Mouse (Mus musculus) liver, embryonic 14.5 days (tissue): Measurements from ENCODE around the gene Vmn1r188.
"Not testable (repeated sequence)": the region's sequence is repeated elsewhere in the genome, so short reads cannot be mapped to it uniquely, and the experiment has no call there.

Experiments
- CTCF ChIP-seq: IDR thresholded peaks from 2 replicates; pipeline ENCODE4 v1.5.1; 2016; ENCODE audit warnings: antibody characterized with exemption, low read depth, control low read depth
- EP300 ChIP-seq: IDR thresholded peaks from 2 replicates; pipeline ENCODE4 v1.6.1; 2016; ENCODE audit warnings: antibody characterized with exemption, low read depth

GRCm38 (mm10) chr13:22035267-22036148 is 48.7 kb upstream of the Vmn1r188 start, which contains the start of the genes Hist1h2ah and Hist1h2bk:
- not testable (repeated sequence) for TF ChIP-seq CTCF
- TF ChIP-seq EP300, result peak; percentile 76
